Mouse (Mus musculus): ENCODE data around the gene Alox12e.
"Not testable (repeated sequence)": the region's sequence is repeated elsewhere in the genome, so short reads cannot be mapped to it uniquely, and the experiment has no call there.

Gene Alox12e

DNA sequence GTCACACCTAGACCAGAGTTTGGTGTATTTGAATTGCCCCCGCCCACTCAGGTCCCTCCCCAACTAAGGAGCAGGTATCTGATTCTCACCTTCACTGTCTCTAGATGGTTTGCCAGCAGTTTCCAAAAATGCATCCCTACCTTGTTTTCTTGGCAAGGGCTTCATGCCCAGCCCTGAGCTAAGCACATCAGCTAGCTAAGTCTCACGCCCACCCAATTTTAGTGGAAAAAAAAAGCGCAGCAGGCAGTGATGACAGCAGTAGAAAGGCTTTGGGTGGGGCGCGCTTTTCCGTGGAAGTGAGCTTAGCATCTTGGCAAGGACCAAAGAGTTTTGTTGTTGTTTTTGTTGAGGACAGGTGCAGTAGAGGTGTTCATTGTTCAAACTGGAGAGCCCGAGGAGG, at the start of gene Alox12e:
Gene Alox12e (minus strand): TSS at position 101 of the 400 bp plus-strand sequence.
- no peak for DNase-seq (ENCODE audit: low spot score)

DNA sequence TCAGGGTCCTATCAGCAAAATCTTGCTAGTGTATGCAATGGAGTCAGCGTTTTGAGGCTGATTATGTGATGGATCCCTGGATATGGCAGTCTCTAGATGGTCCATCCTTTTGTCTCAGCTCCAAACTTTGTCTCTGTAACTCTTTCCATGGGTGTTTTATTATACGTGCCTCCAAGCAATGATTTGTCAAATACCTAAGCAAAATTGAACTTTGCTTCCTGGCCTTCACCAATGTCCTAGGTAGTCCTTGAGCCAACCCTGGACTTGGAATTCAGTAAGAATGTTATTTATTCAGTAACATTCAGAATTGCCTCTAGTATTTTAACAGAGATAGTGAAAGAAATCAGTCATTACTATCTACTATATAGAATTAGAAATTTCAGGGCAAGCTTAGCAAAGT, 46.2 kb upstream of the Alox12e start:
- not testable (repeated sequence) for DNase-seq (ENCODE audit: low spot score)

DNA sequence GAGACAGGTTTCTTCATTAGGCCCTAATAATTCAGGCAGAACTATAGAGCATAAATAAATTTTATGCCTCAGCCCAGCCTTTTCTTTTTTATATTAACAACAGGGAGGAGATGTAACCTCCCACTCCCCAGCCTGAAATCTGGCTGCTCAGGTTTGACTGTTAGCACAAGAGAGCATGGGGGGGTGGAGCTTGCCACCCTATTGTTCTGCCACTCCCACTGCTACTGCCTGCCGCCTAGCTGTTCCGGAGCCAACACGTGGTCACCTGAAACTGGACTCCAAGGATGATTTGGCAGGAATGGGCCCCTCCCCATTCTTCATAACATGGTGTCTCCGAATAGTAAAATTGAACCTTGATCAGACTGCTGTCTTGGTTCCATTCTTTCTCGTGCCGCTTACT, 45.3 kb upstream of the Alox12e start:
- DNase-seq (ENCODE audit: low spot score) = not testable (repeated sequence)

DNA sequence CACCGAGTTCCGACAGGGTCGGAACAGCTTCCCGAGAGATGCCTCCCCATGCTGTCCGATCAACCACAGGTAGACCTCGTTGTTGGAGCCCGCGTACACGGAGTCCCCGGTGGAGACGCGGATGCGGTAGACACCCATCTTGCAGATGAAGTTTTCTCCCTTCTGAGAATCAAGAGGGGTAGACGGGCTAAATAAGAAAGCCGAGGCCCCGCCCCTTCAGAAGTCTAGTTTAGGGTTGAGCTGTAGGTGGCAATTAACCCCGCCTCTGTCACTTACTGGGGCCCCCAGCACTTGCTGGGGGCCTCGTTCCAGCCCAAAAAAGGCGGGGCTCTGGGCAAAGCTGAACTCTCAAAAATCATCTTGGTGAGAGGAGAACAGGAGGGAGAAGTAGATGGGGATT, 29.4 kb upstream of the Alox12e start, which contains the start of gene Alox15:
Gene Alox15 (minus strand): TSS at position 164 of the 400 bp plus-strand sequence.
- DNase-seq (ENCODE audit: low spot score) = no peak

DNA sequence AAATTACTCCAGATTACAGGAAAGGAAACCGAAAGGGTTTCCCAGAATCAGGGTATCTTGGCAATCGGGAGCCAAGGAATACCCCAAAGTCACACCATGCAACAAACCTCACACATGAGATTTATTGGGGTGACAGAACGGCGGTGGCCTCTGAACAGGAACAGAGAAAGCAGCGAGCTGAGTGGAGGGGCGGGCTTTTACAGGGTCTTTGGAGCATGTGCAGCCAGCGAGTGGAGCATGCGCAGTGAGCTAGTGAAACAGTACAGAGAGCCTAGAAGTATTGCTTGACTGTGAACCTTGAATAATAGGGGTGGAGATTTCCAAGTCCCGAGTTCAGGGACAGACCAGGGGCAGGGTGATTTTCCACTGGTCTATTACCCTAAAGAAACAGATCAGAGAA, 26.2 kb upstream of the Alox12e start:
- DNase-seq (ENCODE audit: low spot score) = no peak

DNA sequence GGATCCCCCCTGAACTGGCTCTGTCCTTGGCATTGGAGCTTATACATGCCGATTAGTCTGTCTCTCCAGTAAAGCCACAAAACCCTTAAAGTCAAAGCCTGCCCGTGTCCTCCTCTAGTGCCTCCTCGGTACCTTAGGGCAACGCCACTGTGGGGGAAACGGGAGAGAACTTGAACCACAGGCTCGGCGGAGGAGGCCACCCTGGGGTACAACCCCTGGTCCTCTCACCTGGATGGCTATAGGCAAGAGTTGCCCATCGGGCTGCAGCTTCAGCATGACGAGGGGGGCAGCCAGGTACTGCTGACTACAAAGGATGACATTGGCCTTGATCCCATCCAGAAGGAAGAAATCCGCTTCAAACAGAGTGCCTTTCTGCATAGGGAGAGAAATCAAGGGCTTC, 25.4 kb upstream of the Alox12e start:
- DNase-seq (ENCODE audit: low spot score) = no peak

DNA sequence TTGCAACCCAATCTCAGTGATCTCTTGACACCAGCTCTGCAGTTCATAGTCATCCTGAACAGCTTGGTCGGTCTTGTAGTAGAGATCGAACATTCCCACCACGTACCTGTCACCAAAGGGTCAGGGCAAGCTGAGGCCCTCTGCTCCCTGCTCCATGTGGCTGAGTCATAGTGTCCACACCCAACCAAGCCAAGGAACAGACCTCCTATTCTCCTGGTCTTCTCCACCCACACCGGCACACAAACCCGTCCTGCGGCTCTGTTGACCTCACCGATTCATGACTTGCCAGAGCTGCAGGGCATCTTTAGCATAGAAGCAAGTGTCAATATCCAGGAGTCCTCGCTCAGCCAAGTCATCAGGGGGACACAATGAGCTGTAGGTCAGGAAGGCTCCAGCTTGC, 23.1 kb upstream of the Alox12e start:
- DNase-seq (ENCODE audit: low spot score) = no peak

DNA sequence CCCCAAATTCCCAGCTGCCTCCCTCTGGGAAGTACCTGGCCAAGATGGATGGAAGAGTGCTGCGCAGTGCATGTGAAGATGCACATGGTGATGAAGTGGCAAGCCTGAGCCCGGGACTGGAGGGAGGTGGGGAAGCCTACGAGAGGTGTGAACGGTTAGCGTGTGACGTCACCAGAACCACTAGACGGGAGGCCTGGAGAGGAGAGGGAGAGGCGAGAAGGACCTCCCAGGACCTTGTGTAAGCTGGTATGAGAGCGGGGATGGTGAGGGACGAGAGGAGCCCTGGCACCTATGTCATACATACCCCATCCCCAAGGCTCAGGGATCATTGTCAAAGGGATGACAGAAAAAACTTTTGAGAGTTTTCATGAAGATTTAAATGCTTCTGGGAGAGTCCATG, 22.6 kb upstream of the Alox12e start:
- no peak for DNase-seq (ENCODE audit: low spot score)

DNA sequence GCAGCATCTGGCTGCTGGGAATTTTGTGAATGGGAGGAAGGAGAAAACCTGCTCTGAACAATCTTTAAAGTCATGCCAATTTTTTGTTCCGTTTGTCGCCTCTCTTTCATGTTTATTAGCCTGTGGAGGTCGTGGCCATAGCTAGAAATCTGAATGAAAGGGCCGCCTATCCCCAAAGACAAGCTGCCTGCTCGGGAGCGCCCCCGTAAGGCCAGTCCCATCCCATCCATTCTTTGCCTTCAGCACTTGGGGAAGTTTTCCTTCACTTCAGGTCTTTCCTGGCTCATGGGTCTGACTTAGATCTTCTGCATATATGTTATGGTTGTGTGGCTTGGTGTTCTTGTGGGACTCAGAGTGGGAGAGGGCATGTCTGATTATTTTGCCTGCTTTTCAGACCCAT, 17.1 kb upstream of the Alox12e start:
- DNase-seq (ENCODE audit: low spot score) = no peak

DNA sequence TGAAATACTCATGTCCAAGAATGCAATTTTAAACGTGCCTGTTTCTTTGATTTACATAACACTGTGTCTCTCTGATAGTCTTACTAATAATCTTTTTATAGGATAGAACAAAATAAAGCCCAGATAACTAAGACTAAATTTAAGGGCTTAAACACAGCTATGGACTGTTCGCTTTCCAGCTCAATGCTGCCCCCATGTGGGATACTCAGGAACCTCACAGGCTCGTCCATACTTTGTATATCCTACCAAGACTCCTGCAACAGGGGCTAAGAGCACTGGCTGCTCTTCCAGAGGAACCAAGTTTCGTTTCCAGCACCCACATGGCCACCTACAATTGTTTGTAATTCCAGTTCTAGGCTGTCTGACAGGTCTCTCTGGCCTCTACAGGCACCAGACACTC, 12.0 kb upstream of the Alox12e start:
- DNase-seq (ENCODE audit: low spot score) = no peak

DNA sequence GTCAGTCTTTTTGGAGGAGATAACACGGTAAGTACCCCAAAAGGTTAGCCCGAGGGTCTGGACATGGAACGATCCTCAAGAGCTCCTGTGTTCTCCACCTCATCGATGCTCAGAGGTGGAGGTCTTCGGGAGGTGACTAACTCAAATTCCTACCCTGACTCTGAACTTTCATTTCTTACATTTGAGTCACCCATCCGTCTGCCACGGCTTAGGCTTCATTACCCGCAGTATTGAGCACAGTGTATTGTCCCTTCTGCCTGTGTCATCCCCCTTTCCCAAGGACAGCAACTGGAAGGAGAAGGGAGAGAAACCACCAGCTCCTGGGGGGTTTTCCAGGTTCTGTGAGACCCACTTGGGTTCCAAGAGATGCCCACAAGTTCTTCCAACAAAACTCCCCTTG, 2.3 kb upstream of the Alox12e start:
- no peak for DNase-seq (ENCODE audit: low spot score)

DNA sequence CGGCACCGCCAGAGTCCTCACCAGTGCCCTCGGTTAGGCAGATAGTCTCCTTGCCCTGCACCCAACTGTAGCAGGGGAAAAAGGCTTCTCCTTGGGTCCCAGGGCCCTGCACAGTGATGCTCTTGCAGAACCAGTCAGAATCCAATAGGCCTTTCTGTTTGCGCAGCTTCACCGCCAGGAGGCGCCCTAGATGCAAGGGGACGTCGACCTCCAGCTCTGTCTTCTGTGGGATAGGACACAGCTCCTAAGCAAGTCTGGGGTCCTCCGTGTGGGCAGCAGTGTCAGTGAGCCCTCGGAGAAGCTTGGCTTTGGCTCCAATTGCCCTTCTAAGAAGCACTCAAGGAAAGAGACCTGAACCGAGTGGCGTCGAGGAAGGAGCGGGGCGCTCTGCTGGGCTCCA, 764 bp downstream of the Alox12e start:
- no peak for DNase-seq (ENCODE audit: low spot score)

DNA sequence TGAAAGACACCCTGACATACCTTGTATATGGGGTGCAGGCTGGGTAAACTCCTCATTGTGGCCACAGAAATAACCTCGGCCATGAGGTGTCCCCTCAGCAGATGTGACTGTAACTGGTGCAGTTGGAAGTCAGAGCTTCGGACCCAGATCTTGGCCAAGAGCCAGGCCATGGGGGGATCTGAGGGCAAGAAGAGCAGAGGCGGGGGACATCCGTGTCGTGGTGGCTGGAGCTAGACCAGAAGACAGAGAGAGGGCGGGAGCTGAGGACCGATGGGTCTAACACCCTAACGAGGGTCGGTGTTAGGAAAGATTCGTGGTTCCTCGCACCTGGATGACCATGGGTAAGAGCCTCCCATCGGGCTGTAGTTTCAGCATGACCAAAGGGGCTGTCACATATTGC, 2.8 kb downstream of the Alox12e start:
- DNase-seq (ENCODE audit: low spot score) = no peak

DNA sequence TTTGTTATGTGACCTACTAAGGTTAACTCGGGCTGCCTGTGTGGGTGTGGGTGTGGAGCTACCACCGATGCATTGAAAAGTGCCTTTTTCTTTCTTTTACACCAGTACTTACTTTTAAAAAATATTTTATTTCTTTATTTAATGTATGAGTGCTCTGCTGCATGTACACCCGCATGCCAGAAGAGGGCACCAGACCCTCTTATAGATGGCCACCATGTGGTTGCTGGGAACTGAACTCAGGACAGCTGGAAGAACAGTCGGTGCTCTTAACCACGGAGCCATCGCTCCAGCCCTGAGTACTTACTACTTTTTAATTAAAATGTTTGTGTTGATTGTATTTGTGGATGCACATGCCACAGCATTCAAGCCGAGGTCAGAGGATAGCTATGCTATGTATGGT, 8.6 kb downstream of the Alox12e start:
- no peak for DNase-seq (ENCODE audit: low spot score)

DNA sequence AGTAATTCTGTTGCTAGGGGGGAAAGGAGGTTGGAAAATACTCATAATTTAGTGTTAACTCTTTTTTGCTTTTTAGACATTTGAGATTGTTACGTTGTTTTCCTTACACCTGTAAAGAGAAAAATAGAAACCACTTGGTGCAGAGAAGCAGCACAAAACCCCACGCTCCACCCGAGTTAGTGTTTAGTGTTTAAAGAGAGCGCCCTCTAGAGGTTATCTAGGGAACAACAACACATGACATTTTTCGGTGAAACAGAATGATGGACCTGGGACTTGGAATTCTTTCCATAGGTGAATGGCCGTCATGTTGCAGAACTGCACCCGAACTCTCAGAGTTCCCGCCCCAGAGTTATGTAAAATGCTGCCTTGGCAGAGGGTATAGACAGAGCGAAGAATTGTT, 13.1 kb downstream of the Alox12e start:
- DNase-seq (ENCODE audit: low spot score) = no peak

DNA sequence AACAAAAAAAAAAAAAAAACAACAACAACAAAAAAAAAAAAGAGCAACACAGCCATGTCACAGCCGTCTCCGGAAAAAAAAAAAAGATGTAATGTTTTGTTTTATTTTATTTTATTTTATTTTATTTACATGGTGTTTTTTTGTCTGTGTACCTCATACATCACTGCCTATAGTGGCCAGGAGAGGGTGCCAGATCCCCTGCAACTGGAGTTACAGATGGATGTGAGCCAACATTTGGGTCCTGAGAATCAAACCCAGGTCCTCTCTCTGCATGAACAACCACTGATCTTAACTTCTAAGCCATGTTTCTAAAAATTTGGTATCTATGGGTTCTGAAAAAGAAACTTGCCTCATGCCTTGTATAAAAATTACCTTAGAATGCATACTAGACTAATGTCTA, 14.1 kb downstream of the Alox12e start:
- DNase-seq (ENCODE audit: low spot score) = no peak

DNA sequence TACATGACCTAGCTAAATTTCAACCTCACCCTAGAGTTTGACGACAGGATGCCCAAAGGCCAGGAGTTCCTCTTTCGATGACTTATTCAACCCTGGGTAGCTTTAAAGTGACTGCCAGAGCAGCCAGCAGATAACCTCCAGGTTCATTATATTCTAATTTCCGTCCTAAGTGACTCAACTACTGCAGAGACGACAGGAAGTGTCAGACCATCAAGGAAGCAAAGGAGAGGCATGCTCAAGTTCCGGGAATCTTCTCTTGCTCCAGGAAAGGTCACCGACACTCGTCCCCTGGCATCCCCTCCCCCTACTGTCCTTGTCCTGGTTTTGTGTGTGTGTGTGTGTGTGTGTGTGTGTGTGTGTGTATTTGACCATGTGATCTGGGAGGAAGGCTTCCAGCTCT, 16.3 kb downstream of the Alox12e start:
- no peak for DNase-seq (ENCODE audit: low spot score)

DNA sequence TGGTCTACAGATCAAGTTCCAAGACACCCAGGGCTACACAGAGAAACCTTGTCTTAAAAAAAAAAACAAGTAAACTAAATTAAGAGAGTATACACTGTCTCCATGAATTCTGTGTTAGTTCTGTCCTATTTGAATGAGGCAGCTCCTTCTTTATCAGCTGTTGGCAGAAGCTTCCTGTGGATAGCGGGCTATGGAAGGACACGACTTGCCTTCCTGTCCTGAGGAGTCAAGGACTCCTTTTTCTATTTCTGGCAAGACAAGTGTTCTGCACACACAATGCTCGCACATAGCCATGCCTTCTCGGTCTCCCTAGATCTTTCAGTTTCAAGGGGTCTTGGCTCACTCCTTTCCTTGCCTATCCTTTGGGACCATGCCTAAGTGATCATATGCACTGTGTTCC, 20.1 kb downstream of the Alox12e start:
- no peak for DNase-seq (ENCODE audit: low spot score)

DNA sequence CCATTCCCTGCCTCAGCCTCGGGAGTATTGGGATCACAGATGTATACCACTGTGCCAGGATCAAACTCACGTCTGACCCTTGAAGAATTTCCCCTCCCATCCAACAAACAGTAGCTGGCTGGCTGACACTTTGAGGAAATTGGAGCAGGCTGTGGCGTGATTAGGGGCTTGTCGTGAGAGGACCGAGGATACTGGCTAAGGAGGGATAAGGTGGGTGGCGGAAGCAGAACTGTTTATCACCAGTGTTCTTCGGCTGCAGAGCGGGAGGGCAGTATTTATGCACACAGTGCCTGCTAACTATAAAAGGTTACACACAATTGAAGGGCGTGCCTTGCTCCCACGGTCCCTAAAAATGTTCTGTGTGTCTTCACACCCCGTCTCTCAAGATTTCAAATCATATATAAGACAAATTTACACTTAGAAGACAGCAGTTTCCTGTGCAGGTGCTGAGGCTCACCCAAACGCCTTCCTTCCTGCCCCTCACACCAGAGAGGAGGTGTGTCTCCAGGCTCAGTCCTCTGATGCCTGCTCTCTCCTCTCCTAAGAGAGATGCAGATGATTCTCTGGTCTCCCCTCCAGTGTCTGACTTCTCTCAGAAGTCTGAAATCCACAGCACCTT, 24.5 kb downstream of the Alox12e start:
- no peak for DNase-seq (ENCODE audit: low spot score)

DNA sequence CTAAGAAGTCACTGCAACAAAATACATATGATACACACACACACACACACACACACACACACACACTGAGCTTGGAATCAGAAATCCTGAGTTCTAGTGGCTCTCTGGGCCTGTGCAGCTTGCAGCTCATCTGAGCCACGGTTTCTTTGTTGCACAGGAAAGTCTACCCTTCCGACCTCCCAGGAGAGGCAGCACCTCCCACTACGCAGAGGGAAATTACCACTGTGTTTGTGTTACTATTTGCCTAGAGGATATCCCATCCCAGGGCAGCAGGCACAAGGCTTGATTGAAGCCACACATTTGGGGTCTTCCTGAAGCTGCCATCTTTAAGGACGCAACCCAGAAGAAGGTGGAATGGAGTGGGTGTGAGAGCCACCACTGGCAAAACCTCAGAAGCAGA, 25.0 kb downstream of the Alox12e start:
- no peak for DNase-seq (ENCODE audit: low spot score)

DNA sequence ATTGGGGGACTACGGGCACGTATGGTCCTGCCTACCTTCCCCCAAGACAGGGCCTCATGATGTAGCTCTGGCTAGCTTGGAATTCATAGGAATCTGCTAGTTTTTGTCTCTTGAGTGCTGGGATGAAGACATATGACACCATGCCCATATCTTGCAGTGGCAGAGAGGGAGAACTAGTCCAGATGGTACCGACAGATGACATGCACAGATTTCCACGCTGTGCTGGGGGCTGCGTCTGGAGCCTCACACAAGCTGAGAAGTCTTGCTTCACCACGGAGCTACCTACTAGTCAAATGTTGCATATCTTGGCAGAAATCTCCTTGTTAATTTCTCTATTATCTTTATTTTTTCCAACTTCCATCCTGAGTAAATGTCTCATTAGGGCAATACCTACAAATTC, 28.5 kb downstream of the Alox12e start:
- no peak for DNase-seq (ENCODE audit: low spot score)

DNA sequence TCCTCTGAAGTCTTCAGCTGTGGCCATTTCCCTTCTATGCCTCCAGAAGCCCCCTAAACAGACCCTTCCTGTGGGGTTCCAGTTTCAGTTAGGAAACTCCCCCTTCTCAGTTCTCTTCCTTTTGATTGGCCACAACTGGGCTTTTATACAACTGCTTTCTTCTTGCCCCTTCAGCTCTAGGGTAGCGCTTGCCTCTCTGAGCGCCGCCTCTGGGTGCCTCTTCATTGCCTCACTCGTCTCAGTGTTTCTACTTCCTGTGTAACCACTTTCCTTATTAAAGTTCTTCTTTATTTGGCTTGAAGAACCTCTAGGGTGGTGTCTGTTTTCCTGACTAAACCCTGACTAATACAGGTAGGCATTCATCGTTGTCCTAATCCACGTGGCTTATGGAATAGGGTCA, 31.2 kb downstream of the Alox12e start:
- DNase-seq (ENCODE audit: low spot score) = no peak

DNA sequence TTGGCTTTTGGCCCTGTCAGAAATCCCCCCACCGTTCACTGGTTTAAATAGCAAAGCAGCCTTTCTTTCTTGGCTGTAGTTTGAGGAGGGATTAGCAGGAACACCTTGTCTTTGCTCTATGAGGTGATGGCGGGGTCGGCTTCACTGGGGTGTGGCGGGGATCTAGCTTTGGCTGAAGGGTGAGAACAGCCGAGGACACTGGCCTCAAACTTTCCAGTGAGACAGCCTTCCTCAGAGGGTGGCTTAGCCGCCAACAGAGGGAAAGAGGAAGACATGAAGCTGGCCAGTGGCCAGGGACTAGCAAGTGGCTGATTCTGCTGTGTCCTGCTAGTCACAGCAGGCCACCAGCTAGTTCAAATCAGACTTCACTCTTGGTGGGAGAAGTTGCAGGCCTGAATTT, 33.2 kb downstream of the Alox12e start:
- no peak for DNase-seq (ENCODE audit: low spot score)

DNA sequence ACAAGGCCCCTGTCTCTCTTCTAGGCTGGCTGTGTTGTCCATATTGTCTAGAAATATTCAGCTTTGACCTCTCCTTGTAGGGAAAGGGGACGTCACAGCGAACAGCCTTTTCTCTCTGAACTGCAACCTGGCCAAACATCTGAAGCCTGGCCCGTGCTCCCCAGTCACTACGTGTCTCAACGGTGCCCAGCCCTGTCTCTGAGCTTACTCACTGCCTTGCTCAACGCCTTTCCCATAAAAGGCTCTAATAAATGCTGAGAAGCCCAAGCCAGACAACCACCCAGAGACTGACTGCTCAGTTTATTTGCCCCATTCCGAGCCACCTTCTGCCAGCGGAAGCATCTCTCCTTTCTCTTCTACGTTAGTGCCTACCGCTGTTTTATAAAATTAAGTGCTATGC, 34.3 kb downstream of the Alox12e start:
- DNase-seq (ENCODE audit: low spot score) = no peak

DNA sequence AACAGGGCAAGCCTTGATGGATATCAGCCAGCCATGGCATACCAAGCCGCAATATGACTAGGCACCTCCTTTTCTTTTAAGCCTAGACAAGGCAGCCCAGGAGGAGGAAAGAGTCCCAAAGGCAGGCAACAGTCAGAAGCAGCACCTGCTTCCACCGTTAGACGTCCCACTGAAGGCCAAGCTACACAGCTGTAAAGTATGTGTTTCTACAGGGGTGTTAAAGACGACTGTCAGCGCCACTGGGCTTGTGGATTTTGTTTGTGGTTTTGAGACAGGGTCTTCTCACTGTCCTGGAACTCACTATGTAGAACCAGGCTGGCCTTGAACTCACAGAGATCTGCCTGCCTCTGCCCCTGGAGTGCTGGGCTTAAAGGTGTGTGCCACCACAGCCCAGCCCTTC, 36.7 kb downstream of the Alox12e start:
- DNase-seq (ENCODE audit: low spot score) = no peak
